Mouse (Mus musculus) frontal cortex, postnatal 36 days (tissue): Measurements from ENCODE around the gene Paox.
"Not testable (repeated sequence)": the region's sequence is repeated elsewhere in the genome, so short reads cannot be mapped to it uniquely, and the experiment has no call there.

Source experiments
- DNase-seq, 2 experiments: peaks; one replicate each; pipeline ENCODE4 v3.0.0; 2022; ENCODE audit warnings: low spot score in 2 of 2

Gene Paox

GRCm38 (mm10) chr7:140120484-140120883, 4.9 kb downstream of the Paox start:
- no peak for DNase-seq

- DNase-seq, result no peak
Measured at GRCm38 (mm10) chr7:140121338-140121910, 5.8 kb downstream of the Paox start.

GRCm38 (mm10) chr7:140122765-140123164, 7.2 kb downstream of the Paox start:
- no peak for DNase-seq

DNA sequence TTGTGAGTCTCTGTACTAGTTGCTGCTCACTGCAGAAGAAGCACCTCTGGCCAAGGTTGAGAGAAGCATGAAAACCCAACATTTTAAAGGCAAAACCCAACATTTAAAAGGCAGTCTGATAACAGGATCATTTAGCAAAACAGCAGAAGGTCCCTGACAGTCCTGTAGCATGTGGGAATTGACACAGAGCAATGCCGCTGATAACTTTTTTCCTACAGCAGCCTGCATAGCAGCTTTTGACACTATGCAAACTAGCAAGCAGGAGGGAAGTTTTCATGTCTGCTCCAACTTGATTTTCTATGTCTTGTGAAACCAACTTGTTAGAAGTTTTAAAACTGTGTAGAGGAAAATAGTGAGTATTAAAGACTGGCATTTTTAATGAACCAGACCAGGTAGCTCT, 8.8 kb downstream of the Paox start:
- DNase-seq, result no peak

DNA sequence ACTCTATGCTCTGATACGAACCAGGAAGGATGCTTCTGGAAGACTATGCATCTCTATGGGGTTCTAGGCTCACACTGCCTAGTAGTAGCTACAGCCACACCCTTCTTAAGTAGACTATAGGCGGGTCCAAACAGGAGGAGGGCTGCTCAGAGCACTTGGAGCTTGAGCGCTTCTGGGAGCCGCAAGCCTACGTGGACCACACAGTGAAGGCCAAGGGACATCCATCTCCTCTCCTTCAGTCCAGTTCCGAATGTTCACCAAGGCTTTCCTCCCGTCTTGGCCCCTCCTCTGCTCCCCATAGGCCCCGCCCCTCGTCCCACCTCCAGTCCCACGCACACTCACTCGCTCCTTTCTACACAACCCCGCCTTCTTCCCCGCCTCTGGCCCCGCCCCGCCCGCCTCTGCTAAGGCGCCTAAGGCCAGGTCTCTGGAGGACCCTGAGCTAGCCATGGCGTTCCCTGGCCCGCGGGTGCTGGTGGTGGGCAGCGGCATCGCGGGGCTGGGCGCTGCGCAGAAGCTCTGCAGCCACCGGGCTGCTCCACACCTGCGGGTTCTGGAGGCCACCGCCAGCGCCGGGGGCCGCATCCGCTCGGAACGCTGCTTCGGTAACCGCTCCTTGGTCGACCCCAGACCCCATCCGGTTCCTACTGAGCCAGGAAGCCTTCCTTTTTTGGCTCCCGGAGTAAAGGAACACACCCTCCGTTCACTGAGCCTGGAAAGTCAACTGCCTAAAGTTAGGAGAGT, 9.9 kb downstream of the Paox start:
- peak; percentile 84 to 85 for DNase-seq

DNA sequence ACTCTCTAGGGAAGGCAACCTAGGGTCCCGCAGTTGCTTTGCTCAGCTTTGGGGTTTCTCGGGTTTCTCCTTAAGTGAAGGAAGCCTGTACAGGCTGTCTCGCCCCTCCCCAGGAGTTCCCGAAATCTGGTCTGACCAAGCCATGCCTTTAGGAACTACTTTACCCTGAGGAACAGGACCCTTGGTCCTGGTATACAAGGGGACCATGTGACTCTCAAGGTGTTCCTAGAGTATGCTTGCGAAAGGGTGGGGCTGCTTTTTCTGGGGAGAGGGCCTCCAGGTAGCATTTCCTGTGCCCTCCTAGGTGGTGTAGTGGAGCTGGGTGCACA, 10.4 kb downstream of the Paox start:
- DNase-seq, result no peak

- no peak for DNase-seq
Measured at GRCm38 (mm10) chr7:140126934-140127333, 11.3 kb downstream of the Paox start.

- DNase-seq, result no peak
Measured at GRCm38 (mm10) chr7:140127911-140128310, 12.3 kb downstream of the Paox start.

GRCm38 (mm10) chr7:140132184-140132583, 16.6 kb downstream of the Paox start:
- not testable (repeated sequence) for DNase-seq

DNA sequence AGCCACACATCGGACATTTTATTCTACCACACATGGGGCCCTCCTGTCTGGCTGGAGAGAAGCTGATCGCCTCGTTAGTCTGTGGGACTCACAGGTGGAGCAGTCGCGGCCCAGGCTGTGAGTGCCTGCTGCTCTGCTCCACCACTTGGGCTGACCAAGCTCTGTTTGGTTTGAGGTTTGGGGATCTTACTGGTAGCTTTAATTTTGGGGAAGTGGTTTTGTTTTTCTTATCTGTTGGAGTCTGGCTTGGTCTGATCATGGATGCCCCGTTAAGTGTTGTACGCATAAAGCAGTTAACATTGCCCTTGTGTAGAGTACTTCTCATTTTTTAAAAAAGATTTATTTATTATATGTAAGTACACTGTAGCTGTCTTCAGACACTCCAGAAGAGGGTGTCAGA, 18.4 kb downstream of the Paox start:
- DNase-seq, result not testable (repeated sequence)

DNA sequence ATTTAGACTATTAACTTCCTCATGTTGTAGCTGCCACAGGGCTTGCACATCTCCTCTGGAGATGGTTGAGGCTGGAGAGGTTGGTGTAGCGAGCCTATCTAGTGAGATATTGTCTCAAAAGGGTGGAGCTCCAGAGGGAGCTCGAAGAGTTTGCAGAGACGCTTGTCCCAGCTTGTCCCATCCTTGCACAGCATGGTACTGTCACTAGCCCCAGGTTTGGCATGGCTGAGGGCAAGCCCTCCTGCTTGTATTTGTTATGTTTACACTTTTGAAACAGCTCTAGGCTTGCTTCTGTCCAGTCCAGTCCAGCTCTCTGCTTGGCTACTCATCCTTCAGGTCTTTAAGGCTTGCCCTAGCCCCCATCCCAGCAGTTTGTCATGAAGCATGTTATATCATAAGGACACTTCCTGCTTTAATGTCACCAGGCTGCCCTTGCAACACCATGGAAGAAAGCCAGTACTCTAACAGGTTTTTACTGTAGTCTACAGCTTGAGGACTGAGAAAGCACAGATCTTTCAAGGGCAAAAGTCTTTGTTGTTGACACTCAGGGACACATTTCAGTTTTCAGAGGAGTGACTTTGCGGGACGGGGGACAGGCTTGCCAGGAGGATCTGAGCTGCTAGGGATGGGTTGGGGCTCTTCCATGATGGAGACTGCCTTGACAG, 19.6 kb downstream of the Paox start:
- DNase-seq, result no peak

GRCm38 (mm10) chr7:140137135-140138020, 21.8 kb downstream of the Paox start, which contains the start of gene Mtg1:
Mtg1 (plus strand) TSS chr7:140137564.
- peak; percentile 98 to 99 for DNase-seq

DNA sequence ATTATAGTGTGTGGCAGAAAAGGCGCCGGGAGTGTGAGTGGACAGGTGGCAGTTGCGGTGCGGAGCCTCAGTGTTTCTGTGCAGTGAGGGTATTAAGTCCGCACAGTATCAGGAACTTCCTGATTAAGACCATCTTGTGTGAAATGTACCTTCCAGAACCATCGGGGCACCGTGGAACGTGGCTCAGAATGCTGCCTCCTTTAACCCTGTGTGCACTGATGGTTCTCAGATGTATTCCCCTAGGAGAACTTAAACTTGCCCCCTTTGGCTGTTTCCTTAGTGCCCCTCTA, 22.4 kb downstream of the Paox start:
- no peak for DNase-seq

- DNase-seq, result peak in 1 of 2 experiments; percentile 67
Measured at GRCm38 (mm10) chr7:140141350-140141749, 25.8 kb downstream of the Paox start.

GRCm38 (mm10) chr7:140144550-140144949, 29.0 kb downstream of the Paox start:
- DNase-seq, result no peak

GRCm38 (mm10) chr7:140153383-140153782, 37.8 kb downstream of the Paox start:
- peak; percentile 63 to 67 for DNase-seq

DNA sequence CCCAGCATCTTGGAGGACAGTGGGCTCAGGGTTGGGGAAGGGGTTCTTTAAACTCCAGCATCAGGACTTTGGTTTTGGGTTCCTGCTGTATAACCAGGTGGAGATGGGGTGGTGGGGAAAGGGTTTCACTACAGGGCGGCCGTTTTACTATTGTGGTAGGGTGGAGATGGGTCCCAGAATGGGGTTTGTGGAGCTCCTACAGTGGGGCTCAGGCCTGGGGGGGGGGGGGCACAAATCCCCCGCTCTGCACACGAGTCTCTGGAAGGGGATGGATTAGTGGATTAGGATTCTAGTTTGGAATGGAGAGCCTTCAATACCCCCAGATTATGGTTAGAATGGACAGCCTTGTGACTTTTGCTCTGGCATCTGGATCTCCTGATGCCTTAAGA, 38.2 kb downstream of the Paox start:
- no peak for DNase-seq

DNA sequence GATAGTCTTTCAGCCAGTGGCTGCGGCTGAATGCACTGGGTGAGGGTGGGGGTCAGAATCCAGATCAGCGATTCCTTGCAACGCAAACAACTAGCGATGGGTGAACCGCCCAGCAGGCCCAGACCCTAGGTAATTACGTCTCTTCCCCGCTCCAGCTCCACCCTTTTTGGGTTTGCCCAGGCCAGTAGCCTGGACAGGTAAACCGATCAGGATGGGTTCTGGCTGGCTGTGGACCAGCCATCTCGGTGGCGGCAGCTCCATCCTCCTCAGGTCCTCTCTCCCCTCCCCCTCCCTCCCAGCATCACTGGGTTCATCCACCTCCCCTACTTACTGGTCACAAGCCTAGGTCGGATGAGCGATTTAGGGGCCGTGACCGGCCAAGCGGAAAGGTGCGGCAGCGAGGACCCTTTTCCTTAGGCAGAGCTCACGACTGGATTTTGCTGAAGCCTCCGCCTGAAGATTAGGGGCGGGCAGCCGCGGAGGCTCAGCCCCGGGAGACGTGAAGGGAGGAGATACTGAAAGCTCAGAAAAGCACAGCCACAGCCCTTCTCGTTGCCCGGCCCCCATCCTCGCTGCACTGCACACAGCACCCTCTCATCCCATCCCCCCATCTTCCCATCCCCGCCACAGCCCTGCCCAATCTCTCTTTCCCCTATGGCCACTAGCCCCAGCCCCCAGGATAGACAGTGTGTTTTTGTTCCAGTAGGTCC, 38.8 kb downstream of the Paox start, which contains the start of gene Sprn:
Gene Sprn, minus strand, starts transcription at position 660 of the 710 bp plus-strand sequence.
- peak; percentile 72 to 80 for DNase-seq

GRCm38 (mm10) chr7:140160363-140160762, 44.8 kb downstream of the Paox start:
- no peak for DNase-seq

DNA sequence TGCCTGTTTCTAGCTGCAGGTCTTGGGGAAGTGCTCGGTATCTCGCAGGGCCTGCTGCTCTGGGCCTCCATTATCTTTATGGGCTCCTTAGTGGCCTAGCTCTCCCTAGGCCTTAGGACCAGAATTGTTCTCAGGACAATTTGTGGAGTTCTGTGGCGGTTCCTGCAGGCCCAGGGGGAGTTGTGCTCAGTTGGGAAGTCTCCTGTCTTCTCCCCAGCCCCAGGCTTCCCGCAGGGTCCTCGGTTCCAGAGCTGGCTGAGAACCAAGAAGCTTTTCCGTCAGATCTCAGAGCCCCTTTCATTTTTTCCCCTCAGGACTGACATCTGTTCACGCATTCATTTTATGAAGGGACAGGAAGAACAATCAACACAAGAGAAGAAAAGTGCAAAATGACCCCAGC, 49.1 kb downstream of the Paox start, which contains the start of gene Olfr522:
Gene Olfr522, minus strand, starts transcription at position 101 of the 400 bp plus-strand sequence.
- DNase-seq, result no peak

- peak in 1 of 2 experiments; percentile 31 for DNase-seq
Measured at GRCm38 (mm10) chr7:140167950-140168349, 52.4 kb downstream of the Paox start.
